Comparison of ENCODE assay signal across 8 mouse cellular contexts in genomic region chr16:4963346-4963745, GRCm38 (mm10). TPM values are rescaled to one million over a fixed set of nuclear protein-coding genes. Genes with fewer than 3 reads are reported as not detected.
DNase-seq lines count a peak whose midpoint lies in the region; ATAC-seq lines count a peak whose summit lies in the region.

No protein-coding gene starts in this region.

- no peaks in the 10 kb centered on the region for H3K9me3 ChIP-seq in kidney, embryonic 14.5 days (ENCODE audit: control insufficient read depth, low read length)
- no peaks in the 10 kb centered on the region for H3K9me3 ChIP-seq in hindbrain, embryonic 13.5 days
- no peaks in the 10 kb centered on the region for H3K9me3 ChIP-seq in midbrain, embryonic 15.5 days

- no peak for DNase-seq in kidney, postnatal 14 days
- DNase-seq in R1 (ENCODE audit: low read depth, low spot score) = peak; percentile 51
- no peak for DNase-seq in adrenal gland, adult 8-10 months
- no peak for DNase-seq in left cerebral cortex, postnatal 25 days (ENCODE audit: low spot score in 2 of 2)
- no peak for DNase-seq in urinary bladder, postnatal 14 days (ENCODE audit: low spot score)

- WGBS in kidney, embryonic 14.5 days = 47% methylated on average over 9 of the region's 9 CpGs
- 48% methylated on average over 9 of the region's 9 CpGs for WGBS in hindbrain, embryonic 13.5 days
- WGBS in midbrain, embryonic 15.5 days = 37% methylated on average over 9 of the region's 9 CpGs

- peak overlapping the region; percentile 67 for H3K4me2 ChIP-seq in kidney, embryonic 14.5 days (replicated peaks; ENCODE audit: low read depth, low read length)
- peak overlapping the region; percentile 84 for H3K4me2 ChIP-seq in hindbrain, embryonic 13.5 days
- peak overlapping the region; percentile 87 for H3K4me2 ChIP-seq in midbrain, embryonic 15.5 days

- peaks cover 4% of the 10 kb centered on the region; the same call in 1 of the 2 replicates for H3K4me1 ChIP-seq in kidney, embryonic 14.5 days (ENCODE audit: control insufficient read depth, insufficient read depth, low read length)
- peaks cover 31% of the 10 kb centered on the region for H3K4me1 ChIP-seq in hindbrain, embryonic 13.5 days (replicated peaks)
- H3K4me1 ChIP-seq in midbrain, embryonic 15.5 days = peaks cover 26% of the 10 kb centered on the region

- H3K9ac ChIP-seq in kidney, embryonic 14.5 days (ENCODE audit: low read depth, low read length) = peak overlapping the region; percentile 87
- H3K9ac ChIP-seq in hindbrain, embryonic 13.5 days = peak overlapping the region; percentile 89
- peak overlapping the region; percentile 93 for H3K9ac ChIP-seq in midbrain, embryonic 15.5 days

- no peaks in the 10 kb centered on the region for H3K27me3 ChIP-seq in kidney, embryonic 14.5 days (ENCODE audit: control insufficient read depth, insufficient read depth, low read length)
- H3K27me3 ChIP-seq in hindbrain, embryonic 13.5 days = no peaks in the 10 kb centered on the region
- no peaks in the 10 kb centered on the region for H3K27me3 ChIP-seq in midbrain, embryonic 15.5 days (replicated peaks)

- no peak for ATAC-seq in kidney, embryonic 14.5 days (ENCODE audit: low FRiP score, low TSS enrichment)
- ATAC-seq in hindbrain, embryonic 13.5 days (ENCODE audit: low FRiP score) = no peak
- ATAC-seq in midbrain, embryonic 15.5 days (replicated peaks) = no peak

- no peak overlapping the region for H3K27ac ChIP-seq in kidney, embryonic 14.5 days (ENCODE audit: low read depth, low read length)
- H3K27ac ChIP-seq in hindbrain, embryonic 13.5 days = 0 out of 2 replicates have a peak overlapping the region, but pooled peaks have one; percentile 91
- H3K27ac ChIP-seq in midbrain, embryonic 15.5 days = no peak overlapping the region

- H3K4me3 ChIP-seq in kidney, embryonic 14.5 days (ENCODE audit: low read length) = peak overlapping the region; percentile 95
- peak overlapping the region; percentile 93 for H3K4me3 ChIP-seq in hindbrain, embryonic 13.5 days
- peak overlapping the region; percentile 94 for H3K4me3 ChIP-seq in midbrain, embryonic 15.5 days

- peaks cover 3% of the 10 kb centered on the region; the same call in 1 of the 2 replicates for H3K36me3 ChIP-seq in kidney, embryonic 14.5 days (ENCODE audit: control insufficient read depth, insufficient read depth, low read length)
- H3K36me3 ChIP-seq in hindbrain, embryonic 13.5 days = peaks cover 17% of the 10 kb centered on the region
- H3K36me3 ChIP-seq in midbrain, embryonic 15.5 days (replicated peaks) = no peaks in the 10 kb centered on the region

- intact Hi-C loops in left cerebral cortex, postnatal 25 days (cut with DNase I) = no loop called here

RNA-seq across cellular contexts. Expression of gene Anks3, which starts 0.7 kb away (rescaled TPM):
- 45.6 and 61.3 TPM in 2 replicates for polyA plus RNA-seq in kidney, embryonic 14.5 days (2014; fragmentation: Nextera tagmentation; extraction: Ambion mirVana)
- 73.4 and 77.6 TPM in 2 replicates for polyA plus RNA-seq in hindbrain, embryonic 13.5 days (2015; fragmentation: Nextera tagmentation; extraction: Ambion mirVana)
- polyA plus RNA-seq in midbrain, embryonic 15.5 days (2015; fragmentation: Nextera tagmentation; extraction: Ambion mirVana) = 80.0 and 86.3 TPM in 2 replicates
- total RNA-seq in adrenal gland, adult 8-10 months (2022) = 10 to 100 TPM; 48.5 to 79.6 (median 58.6) TPM
- 10 to 100 TPM; 54.9 to 61.8 TPM for total RNA-seq in left cerebral cortex, postnatal 25 days (2021)

RNA-seq across cellular contexts. Expression of gene Nudt16l1, which starts 24.8 kb away (rescaled TPM):
- polyA plus RNA-seq in kidney, embryonic 14.5 days (2014; fragmentation: Nextera tagmentation; extraction: Ambion mirVana) = 153 and 160 TPM in 2 replicates
- polyA plus RNA-seq in hindbrain, embryonic 13.5 days (2015; fragmentation: Nextera tagmentation; extraction: Ambion mirVana) = 128 and 131 TPM in 2 replicates
- 123 and 132 TPM in 2 replicates for polyA plus RNA-seq in midbrain, embryonic 15.5 days (2015; fragmentation: Nextera tagmentation; extraction: Ambion mirVana)
- total RNA-seq in adrenal gland, adult 8-10 months (2022) = 10 to 100 TPM; 75.9 to 85.5 (median 78.3) TPM
- total RNA-seq in left cerebral cortex, postnatal 25 days (2021) = 10 to 100 TPM; 72.4 TPM

RNA-seq across cellular contexts. Expression of gene Sept12, which starts 34.3 kb away (rescaled TPM):
- 0.11 TPM in 1 of 2 replicates, not detected in the other for polyA plus RNA-seq in kidney, embryonic 14.5 days (2014; fragmentation: Nextera tagmentation; extraction: Ambion mirVana)
- not detected in 2 replicates for polyA plus RNA-seq in hindbrain, embryonic 13.5 days (2015; fragmentation: Nextera tagmentation; extraction: Ambion mirVana)
- polyA plus RNA-seq in midbrain, embryonic 15.5 days (2015; fragmentation: Nextera tagmentation; extraction: Ambion mirVana) = not detected in 2 replicates
- total RNA-seq in adrenal gland, adult 8-10 months (2022) = not detected
- total RNA-seq in left cerebral cortex, postnatal 25 days (2021) = not detected

RNA-seq across cellular contexts. Expression of gene Smim22, which starts 43.7 kb away (rescaled TPM):
- polyA plus RNA-seq in kidney, embryonic 14.5 days (2014; fragmentation: Nextera tagmentation; extraction: Ambion mirVana) = 10.2 and 10.4 TPM in 2 replicates
- 3.1 and 4.6 TPM in 2 replicates for polyA plus RNA-seq in hindbrain, embryonic 13.5 days (2015; fragmentation: Nextera tagmentation; extraction: Ambion mirVana)
- 1.6 and 2.0 TPM in 2 replicates for polyA plus RNA-seq in midbrain, embryonic 15.5 days (2015; fragmentation: Nextera tagmentation; extraction: Ambion mirVana)
- not detected for total RNA-seq in adrenal gland, adult 8-10 months (2022)
- total RNA-seq in left cerebral cortex, postnatal 25 days (2021) = not detected

RNA-seq across cellular contexts. Expression of gene Rogdi, which starts 50.0 kb away (rescaled TPM):
- 80.9 and 86.2 TPM in 2 replicates for polyA plus RNA-seq in kidney, embryonic 14.5 days (2014; fragmentation: Nextera tagmentation; extraction: Ambion mirVana)
- polyA plus RNA-seq in hindbrain, embryonic 13.5 days (2015; fragmentation: Nextera tagmentation; extraction: Ambion mirVana) = 153 and 161 TPM in 2 replicates
- polyA plus RNA-seq in midbrain, embryonic 15.5 days (2015; fragmentation: Nextera tagmentation; extraction: Ambion mirVana) = 157 TPM in 2 replicates
- 10 to 100 TPM; 24.3 to 50.0 (median 36.7) TPM for total RNA-seq in adrenal gland, adult 8-10 months (2022)
- total RNA-seq in left cerebral cortex, postnatal 25 days (2021) = 100 to 1,000 TPM; 195 to 210 TPM
